Mouse (Mus musculus) C2C12 (cell line): Measurements from ENCODE around the gene Ier5l. TPM values are rescaled to one million over a fixed set of nuclear protein-coding genes. Genes with fewer than 3 reads are reported as not detected.

Source experiments
- H3K27me3 ChIP-seq: one replicate; pipeline ENCODE4 v1.6.1; 2011; ENCODE audit not compliant: control insufficient read depth, insufficient read depth, insufficient read length
- H3K36me3 ChIP-seq: one replicate; pipeline ENCODE4 v1.6.1; 2011; ENCODE audit not compliant: control insufficient read depth, insufficient read depth
- H3K4me3 ChIP-seq: one replicate; pipeline ENCODE4 v1.5.1; 2011; ENCODE audit warnings: mild to moderate bottlenecking, control low read depth; ENCODE audit not compliant: poor library complexity, insufficient read depth, severe bottlenecking
- H3K79me2 ChIP-seq: one replicate; pipeline ENCODE4 v1.6.1; 2011; ENCODE audit not compliant: control insufficient read depth, insufficient read depth
- H3K79me3 ChIP-seq: one replicate; pipeline ENCODE4 v1.6.1; 2011; ENCODE audit warnings: low read depth, control low read depth
- H3ac ChIP-seq: one replicate; pipeline ENCODE3; 2011; ENCODE audit warnings: low read depth; ENCODE audit not compliant: control insufficient read depth, insufficient read length
- CEBPB ChIP-seq: IDR thresholded peaks from one replicate; pipeline ENCODE4 v1.6.1; 2011; ENCODE audit warnings: low read depth, mild to moderate bottlenecking, control low read depth, moderate library complexity
- CTCF ChIP-seq: IDR thresholded peaks from one replicate; pipeline ENCODE4 v1.5.1; 2011; ENCODE audit not compliant: control insufficient read depth, insufficient read depth, insufficient read length
- FOSL1 ChIP-seq: IDR thresholded peaks from one replicate; pipeline ENCODE4 v1.8.0; 2011; ENCODE audit warnings: mild to moderate bottlenecking, low read length; ENCODE audit not compliant: poor library complexity, insufficient read depth, severe bottlenecking
- MAX ChIP-seq: IDR thresholded peaks from one replicate; pipeline ENCODE4 v1.6.1; 2011; ENCODE audit warnings: mild to moderate bottlenecking, control low read depth
- MYOD1 ChIP-seq: IDR thresholded peaks from one replicate; pipeline ENCODE4 v1.6.1; 2011; ENCODE audit warnings: low read depth; ENCODE audit not compliant: control insufficient read depth, insufficient read length
- MYOG ChIP-seq: IDR thresholded peaks from one replicate; pipeline ENCODE4 v1.6.1; 2011; ENCODE audit not compliant: control insufficient read depth, insufficient read length; ENCODE audit errors: extremely low read depth
- USF1 ChIP-seq: IDR thresholded peaks from one replicate; pipeline ENCODE4 v1.6.1; 2011; ENCODE audit warnings: low read depth, mild to moderate bottlenecking, control low read depth, moderate library complexity
- polyA plus RNA-seq: library from polyadenylated mRNA; unstranded; fragments of >200 nt; fragmentation: generic; extraction: Trizol; gene quantifications from one replicate; pipeline ENCODE4 v1.2.1, GENCODE M21; 2012; ENCODE audit warnings: missing spikeins

Gene Ier5l
- polyA plus RNA-seq, 1 experiment, result 61.4 TPM

DNA sequence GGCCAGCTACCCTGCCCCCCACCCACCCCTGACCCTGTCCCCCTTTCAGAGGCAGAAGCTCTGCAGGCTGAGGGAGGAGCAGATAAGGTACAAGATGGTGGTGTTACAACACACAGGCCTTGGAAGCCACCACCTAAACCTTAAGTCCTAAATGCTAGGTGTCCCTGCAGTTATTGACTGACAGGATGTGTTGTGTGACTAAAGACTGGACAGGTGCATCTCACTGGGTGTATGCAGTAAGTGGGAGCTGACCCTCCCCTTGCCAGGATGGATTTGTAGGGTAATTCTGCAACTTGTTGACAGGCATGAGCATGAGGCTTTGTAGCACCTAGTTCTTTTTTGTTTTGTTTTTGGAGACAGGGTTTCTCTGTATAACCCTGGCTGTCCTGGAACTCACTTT is 29.6 kb downstream of the Ier5l start:
- Histone ChIP-seq H3K27me3 (no peaks in the 10 kb centered on the region), H3K79me3 (peaks cover 16% of the 10 kb centered on the region), H3K79me2 (peaks cover 57% of the 10 kb centered on the region), H3ac (no peak overlapping the region), H3K4me3 (no peak overlapping the region), H3K36me3 (peaks cover 73% of the 10 kb centered on the region)
- TF ChIP-seq MAX (no peak), MYOD1 (peak; percentile 30)

DNA sequence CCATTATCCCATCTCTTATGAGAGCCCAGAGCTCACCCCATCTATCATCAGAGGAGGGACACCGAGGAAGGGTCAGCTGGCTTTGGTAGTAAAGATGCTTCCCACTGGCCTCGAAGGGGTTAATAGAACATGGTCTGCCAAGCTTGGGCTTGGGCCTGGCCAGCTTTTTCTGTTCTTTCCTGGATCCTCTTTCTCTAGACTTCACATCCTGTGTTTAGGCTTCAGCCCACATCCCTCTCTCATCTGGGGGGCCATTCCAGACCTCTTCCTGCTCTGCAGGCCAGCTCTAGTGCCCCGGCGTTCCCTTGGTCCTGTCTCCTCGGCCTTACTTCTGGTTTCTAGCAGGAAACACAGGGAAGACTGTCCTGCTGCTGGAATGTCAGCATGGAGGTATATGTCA is 30.0 kb downstream of the Ier5l start:
- H3K27me3 ChIP-seq, result no peaks in the 10 kb centered on the region
- peaks cover 16% of the 10 kb centered on the region for H3K79me3 ChIP-seq
- H3K36me3 ChIP-seq, result peaks cover 73% of the 10 kb centered on the region
- no peak for TF ChIP-seq MYOD1
- H3ac ChIP-seq, result no peak overlapping the region
- H3K79me2 ChIP-seq, result peaks cover 57% of the 10 kb centered on the region
- H3K4me3 ChIP-seq, result no peak overlapping the region

DNA sequence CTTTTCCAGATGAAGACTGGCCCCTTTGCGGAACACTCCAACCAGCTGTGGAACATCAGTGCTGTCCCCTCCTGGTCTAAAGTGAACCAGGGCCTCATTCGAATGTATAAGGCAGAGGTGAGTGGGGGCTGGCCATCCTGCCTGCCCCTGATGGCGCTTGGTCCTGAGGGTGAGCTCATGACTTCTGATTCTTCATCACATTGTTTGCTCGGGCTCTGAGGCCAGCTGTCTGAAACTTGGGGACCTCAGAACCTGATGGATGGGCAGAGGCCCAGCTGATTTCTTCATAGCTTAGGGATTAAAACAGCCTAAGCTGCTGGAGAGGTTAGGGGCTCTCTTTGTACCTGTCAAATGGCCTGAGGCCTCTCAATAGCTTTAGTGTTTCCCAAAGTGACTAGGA is 30.7 kb downstream of the Ier5l start:
- no peaks in the 10 kb centered on the region for H3K27me3 ChIP-seq
- no peak overlapping the region for H3K4me3 ChIP-seq
- TF ChIP-seq FOSL1, result no peak
- peak overlapping the region; percentile 5 for H3ac ChIP-seq
- peaks cover 57% of the 10 kb centered on the region for H3K79me2 ChIP-seq
- H3K36me3 ChIP-seq, result peaks cover 74% of the 10 kb centered on the region
- peaks cover 16% of the 10 kb centered on the region for H3K79me3 ChIP-seq

DNA sequence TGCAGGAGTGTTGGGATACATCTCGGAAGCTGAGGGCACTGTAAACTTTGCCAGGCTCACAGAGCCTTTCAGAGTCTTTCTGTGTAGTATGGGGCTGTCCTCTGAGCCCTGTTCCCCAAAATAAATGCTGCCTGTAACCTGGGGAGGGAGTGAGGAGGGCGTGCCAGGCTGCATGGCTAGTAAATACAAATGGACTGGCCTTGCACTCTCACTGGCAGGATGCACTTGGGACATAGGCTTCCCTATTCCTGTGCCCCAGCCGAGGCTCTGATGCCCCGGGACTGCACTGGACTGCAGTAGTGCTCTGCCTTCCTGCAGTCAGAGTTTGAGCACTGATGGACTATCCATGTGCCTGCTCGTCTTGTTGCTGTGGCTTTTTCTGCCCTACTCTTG is 31.5 kb downstream of the Ier5l start:
- peaks cover 16% of the 10 kb centered on the region for H3K79me3 ChIP-seq
- no peaks in the 10 kb centered on the region for H3K27me3 ChIP-seq
- TF ChIP-seq MYOG (no peak), CTCF (no peak), MYOD1 (no peak), USF1 (no peak), MAX (no peak)
- H3K4me3 ChIP-seq, result no peak overlapping the region
- H3K79me2 ChIP-seq, result peaks cover 50% of the 10 kb centered on the region
- H3K36me3 ChIP-seq, result peaks cover 76% of the 10 kb centered on the region
- peak overlapping the region; percentile 65 for H3ac ChIP-seq

DNA sequence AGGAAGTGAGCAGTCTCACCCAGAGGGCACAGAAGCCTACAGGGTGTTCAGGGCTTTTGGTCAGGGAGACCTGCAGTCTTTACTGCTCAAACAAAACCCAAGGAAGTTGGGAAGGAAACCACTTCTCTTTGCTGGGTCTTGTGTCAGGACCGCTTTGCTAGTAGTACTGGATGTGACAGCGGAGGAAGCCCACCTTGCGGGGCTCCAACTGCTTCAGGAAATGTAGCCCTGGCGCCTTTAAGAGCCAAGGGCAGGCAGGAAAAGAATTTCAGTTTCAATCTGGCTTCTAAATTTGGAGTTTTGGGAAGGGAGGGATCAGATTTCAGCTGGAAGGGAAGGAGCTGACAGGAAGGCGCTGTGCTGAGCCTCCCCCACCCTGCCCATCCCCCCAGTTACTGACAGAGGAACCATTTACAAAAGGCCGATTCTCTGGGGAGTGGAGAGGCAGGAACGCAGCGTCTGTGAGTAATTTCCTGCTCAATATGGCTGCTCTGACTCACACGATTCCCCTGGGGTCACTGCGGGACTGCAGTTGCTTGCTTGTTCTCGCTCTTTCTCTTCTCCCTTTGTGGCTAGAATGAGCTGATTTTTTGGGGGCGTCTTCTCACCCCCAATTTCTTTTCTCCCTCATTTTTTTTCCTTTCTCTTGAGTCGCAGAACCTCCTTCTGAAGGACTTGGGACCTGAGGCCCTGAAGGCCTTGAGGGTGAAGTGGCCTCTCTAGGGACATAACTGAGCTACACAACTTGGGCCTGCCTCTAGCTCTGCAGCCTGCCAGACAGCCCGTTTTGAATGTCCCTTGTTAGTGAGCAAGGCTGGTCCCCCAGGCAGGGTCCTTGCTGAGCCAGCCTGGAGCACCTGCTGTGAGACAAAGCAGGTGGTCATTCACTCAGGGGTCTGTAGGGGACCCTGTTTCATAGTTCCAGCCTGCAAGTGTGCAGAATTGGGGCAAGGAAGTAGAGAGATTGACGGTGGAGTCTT is 32.2 kb downstream of the Ier5l start:
- TF ChIP-seq MYOD1, result peak; percentile 67
- TF ChIP-seq MAX, result peak; percentile 75
- TF ChIP-seq FOSL1, result peak; percentile 90
- TF ChIP-seq MYOG, result no peak
- TF ChIP-seq USF1, result no peak
- TF ChIP-seq CTCF, result no peak
- no peak for TF ChIP-seq CEBPB
- Histone ChIP-seq H3K79me3 (peaks cover 16% of the 10 kb centered on the region), H3K79me2 (peaks cover 43% of the 10 kb centered on the region), H3K36me3 (peaks cover 76% of the 10 kb centered on the region), H3ac (peak overlapping the region; percentile 65), H3K27me3 (no peaks in the 10 kb centered on the region), H3K4me3 (no peak overlapping the region)

DNA sequence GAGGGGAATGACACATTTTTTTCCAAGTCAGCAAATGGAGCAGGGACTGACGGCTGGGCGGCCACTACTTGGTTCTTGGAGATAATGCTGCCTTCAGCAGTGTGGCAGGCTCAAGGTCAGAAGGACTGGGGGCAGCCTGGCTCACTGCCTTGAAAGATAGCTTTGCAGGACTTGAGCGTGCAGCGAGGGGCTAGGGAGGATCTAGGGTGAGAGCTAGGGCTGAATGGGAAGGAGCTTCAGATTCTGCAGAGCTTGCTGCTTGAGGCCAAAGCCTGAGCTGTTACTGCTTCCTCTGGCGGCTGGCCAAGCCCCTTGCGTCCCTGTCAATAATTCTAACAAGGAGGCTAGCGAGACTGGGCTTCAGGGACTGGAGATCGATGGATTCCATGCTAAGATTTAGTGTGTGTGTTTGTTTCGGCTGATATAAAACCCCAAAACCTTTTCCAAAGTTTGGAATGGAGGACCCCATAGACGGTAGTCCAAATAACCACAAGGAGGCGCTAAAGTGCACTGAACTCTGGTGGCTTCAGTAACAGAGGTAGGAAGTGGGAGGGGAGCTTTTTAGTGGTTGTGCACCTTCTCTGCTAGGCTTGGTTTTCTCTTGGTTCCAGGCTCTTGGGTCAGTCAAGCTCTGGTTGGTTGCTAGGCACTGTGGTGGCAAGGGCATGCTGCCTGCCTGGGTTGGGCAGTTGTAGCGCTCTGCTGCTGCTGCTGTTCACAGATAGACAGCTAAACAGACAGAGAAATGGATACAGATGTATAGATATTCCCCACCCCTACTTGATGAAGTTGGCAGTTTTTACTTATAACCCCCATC is 33.1 kb downstream of the Ier5l start:
- no peak overlapping the region for H3K4me3 ChIP-seq
- TF ChIP-seq CEBPB (no peak), MAX (peak; percentile 13), CTCF (peak; percentile 12)
- peaks cover 34% of the 10 kb centered on the region for H3K79me2 ChIP-seq
- H3ac ChIP-seq, result peak overlapping the region; percentile 51
- H3K27me3 ChIP-seq, result no peaks in the 10 kb centered on the region
- H3K79me3 ChIP-seq, result peaks cover 8% of the 10 kb centered on the region
- peaks cover 70% of the 10 kb centered on the region for H3K36me3 ChIP-seq
